Mouse (Mus musculus) cerebellum, postnatal 36 days (tissue): ENCODE results near the gene Ldhd.
"Not testable (repeated sequence)": the region's sequence is repeated elsewhere in the genome, so short reads cannot be mapped to it uniquely, and the experiment has no call there.

Experiments
- DNase-seq, 2 experiments: peaks; one replicate each; pipeline ENCODE4 v3.0.0; 2021 to 2022; ENCODE audit warnings: mixed read lengths in 2 of 2

The Ldhd gene

GRCm38 (mm10) chr8:111630105-111630521, at the start of gene Ldhd:
Ldhd (minus strand) TSS chr8:111630374.
- peak; percentile 75 to 77 for DNase-seq

GRCm38 (mm10) chr8:111678848-111679247, 48.7 kb upstream of the Ldhd start:
- no peak for DNase-seq

GRCm38 (mm10) chr8:111678111-111678510, 47.9 kb upstream of the Ldhd start:
- DNase-seq, result peak; percentile 50 to 75

- DNase-seq, result no peak
Observed at GRCm38 (mm10) chr8:111676237-111676636, 46.1 kb upstream of the Ldhd start.

- DNase-seq, result no peak
Observed at GRCm38 (mm10) chr8:111666751-111667150, 36.6 kb upstream of the Ldhd start.

- peak; percentile 79 to 84 for DNase-seq
Observed at GRCm38 (mm10) chr8:111662473-111662872, 32.3 kb upstream of the Ldhd start.

- no peak for DNase-seq
Observed at GRCm38 (mm10) chr8:111658819-111659423, 28.7 kb upstream of the Ldhd start.

GRCm38 (mm10) chr8:111657312-111657854, 27.2 kb upstream of the Ldhd start:
- DNase-seq, result no peak

- no peak for DNase-seq
Observed at GRCm38 (mm10) chr8:111653524-111653923, 23.4 kb upstream of the Ldhd start.

- DNase-seq, result no peak
Observed at GRCm38 (mm10) chr8:111650651-111651050, 20.5 kb upstream of the Ldhd start.

GRCm38 (mm10) chr8:111648834-111649233, 18.7 kb upstream of the Ldhd start:
- DNase-seq, result no peak

- DNase-seq, result no peak
Observed at GRCm38 (mm10) chr8:111645715-111646114, 15.5 kb upstream of the Ldhd start.

- DNase-seq, result not testable (repeated sequence)
Observed at GRCm38 (mm10) chr8:111644286-111645051, 14.3 kb upstream of the Ldhd start.

GRCm38 (mm10) chr8:111643264-111644141, 13.3 kb upstream of the Ldhd start, which contains the start of gene Zfp1:
Zfp1 (plus strand) TSS chr8:111643401.
- peak; percentile 90 to 92 for DNase-seq

- DNase-seq, result no peak
Observed at GRCm38 (mm10) chr8:111642939-111643263, 12.7 kb upstream of the Ldhd start.

- no peak for DNase-seq
Observed at GRCm38 (mm10) chr8:111642496-111642895, 12.3 kb upstream of the Ldhd start.

GRCm38 (mm10) chr8:111641064-111641463, 10.9 kb upstream of the Ldhd start:
- DNase-seq, result no peak

- no peak for DNase-seq
Observed at GRCm38 (mm10) chr8:111638086-111638485, 7.9 kb upstream of the Ldhd start.

- no peak for DNase-seq
Observed at GRCm38 (mm10) chr8:111632976-111633375, 2.8 kb upstream of the Ldhd start.

GRCm38 (mm10) chr8:111631589-111631988, 1.4 kb upstream of the Ldhd start:
- no peak for DNase-seq

- no peak for DNase-seq
Observed at GRCm38 (mm10) chr8:111628894-111629501, 1.2 kb downstream of the Ldhd start.

GRCm38 (mm10) chr8:111628401-111628800, 1.8 kb downstream of the Ldhd start:
- DNase-seq, result no peak

- no peak for DNase-seq
Observed at GRCm38 (mm10) chr8:111627923-111628322, 2.3 kb downstream of the Ldhd start.
